Mouse (Mus musculus): Measurements from ENCODE around the gene Cstb.

The Cstb gene

DNA sequence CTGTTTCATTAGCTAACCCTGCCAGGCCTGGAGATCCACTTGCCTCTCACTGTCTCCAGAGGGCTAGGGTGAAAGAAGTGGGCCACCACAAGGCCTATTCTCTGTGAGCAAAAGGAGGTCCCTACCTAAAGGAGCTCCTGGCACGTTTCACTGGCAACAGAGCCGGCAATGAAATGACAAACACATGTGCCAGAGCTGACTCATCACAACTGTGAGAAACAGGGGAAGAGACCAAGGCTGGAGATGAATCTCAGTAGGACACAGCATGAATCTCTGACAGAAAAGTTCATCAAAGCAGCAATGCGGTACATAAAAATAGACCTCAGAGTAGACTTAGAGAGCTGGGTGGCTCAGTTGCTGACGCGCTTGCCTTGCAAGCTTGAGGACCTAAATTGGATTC is 7.6 kb upstream of the Cstb start:
- no peak for DNase-seq (ENCODE audit: low read depth, low spot score)

DNA sequence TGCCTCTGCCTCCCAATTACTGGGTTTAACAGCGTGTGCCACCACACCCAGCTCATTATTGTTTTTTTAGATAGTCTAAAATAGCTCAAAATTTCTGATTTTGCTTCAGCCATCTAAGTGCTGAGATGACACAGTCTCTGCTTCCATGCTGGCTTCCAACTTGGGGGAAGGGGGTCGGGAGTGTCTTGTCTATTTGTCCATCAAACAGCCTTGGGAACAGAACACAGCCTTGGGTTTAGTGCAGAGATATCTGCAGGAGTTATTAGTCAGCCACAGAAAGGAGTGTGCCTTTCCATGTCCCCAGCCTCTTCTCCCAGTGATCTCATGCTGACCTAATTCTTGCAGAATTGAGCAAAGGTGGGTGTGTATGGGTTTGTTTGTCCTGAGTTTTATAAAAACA is 6.7 kb upstream of the Cstb start:
- DNase-seq (ENCODE audit: low read depth, low spot score), result no peak

- no peak for DNase-seq (ENCODE audit: low read depth, low spot score)
Observed at GRCm38 (mm10) chr10:78420929-78421328, 4.5 kb upstream of the Cstb start.

- no peak for DNase-seq (ENCODE audit: low read depth, low spot score)
Observed at GRCm38 (mm10) chr10:78422614-78423013, 2.9 kb upstream of the Cstb start.

DNA sequence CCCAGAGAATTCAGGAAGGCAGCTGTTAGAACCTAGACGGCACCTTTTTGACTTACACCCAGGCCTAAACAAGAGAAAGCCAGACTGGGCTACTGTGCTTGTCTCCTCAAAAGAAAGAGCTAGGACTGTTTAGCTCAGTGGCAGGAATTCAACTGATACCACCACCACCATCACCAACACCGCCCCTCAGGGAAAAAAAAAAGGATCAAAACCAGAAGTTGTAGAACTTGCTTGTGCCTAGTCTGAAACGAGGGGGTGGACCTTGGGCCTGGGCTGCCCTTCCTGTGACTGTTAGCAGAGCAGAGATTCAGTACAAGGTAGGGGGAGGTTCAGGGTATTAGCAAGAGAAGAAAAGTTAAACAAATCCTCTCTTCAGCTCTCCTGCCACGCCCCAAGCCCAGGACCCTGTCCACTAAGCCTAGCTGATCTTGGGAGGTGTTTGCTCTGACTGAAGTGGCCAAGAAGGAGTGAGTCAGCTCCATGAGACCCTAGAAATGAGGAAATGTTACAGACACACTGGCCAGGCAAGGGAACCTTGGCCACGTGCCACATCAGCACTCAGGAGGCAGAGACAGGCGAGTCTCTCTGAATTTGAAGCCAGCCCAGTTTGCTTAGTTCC is 757 bp downstream of the Cstb start:
- DNase-seq (ENCODE audit: low read depth, low spot score), result no peak

- DNase-seq (ENCODE audit: low read depth, low spot score), result no peak
Observed at GRCm38 (mm10) chr10:78428070-78428469, 2.6 kb downstream of the Cstb start.

DNA sequence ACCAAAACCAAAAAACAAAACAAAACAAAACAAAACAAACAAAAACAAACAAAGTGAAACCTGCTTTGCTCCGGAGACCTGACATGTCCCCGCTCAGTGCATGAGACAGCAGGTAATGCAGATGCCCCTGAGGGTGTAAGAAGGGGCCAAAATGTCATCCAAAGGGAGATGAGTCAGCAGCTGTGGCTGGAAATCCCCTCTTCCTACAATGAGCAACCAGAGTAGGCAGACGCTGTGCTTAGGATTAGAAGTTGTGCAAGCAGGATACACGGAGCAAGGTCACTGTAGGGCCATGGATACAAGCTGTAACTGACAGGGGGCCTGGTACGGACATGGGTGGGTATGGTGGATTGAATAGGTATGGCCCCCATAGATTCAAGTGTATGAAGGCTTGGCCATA is 3.7 kb downstream of the Cstb start:
- DNase-seq (ENCODE audit: low read depth, low spot score), result no peak

- no peak for DNase-seq (ENCODE audit: low read depth, low spot score)
Observed at GRCm38 (mm10) chr10:78429776-78430175, 4.3 kb downstream of the Cstb start.

- no peak for DNase-seq (ENCODE audit: low read depth, low spot score)
Observed at GRCm38 (mm10) chr10:78432853-78433252, 7.4 kb downstream of the Cstb start.

- DNase-seq (ENCODE audit: low read depth, low spot score), result no peak
Observed at GRCm38 (mm10) chr10:78438094-78438493, 12.6 kb downstream of the Cstb start.

- DNase-seq (ENCODE audit: low read depth, low spot score), result no peak
Observed at GRCm38 (mm10) chr10:78439550-78439949, 14.1 kb downstream of the Cstb start.

DNA sequence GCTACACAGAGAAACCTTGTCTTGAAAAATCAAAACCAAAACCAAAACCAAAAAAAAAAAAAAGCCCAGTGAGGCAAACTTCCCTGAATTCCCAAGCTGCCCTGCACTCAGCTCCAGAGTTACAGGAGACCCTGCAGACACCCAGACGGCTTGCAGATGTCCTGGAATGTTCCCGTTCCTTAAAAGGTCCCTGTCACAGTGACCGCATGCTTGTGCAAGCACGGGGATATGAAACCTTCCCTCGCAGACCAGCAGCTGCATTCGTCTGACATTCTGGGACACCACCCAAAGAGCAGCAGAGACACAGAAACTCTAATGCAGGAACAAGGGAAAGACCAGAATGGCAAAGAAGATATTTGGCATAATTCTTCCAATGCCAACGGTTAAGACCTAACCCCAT is 14.5 kb downstream of the Cstb start:
- DNase-seq (ENCODE audit: low read depth, low spot score), result no peak

GRCm38 (mm10) chr10:78440812-78441211 is 15.3 kb downstream of the Cstb start:
- no peak for DNase-seq (ENCODE audit: low read depth, low spot score)

- no peak for DNase-seq (ENCODE audit: low read depth, low spot score)
Observed at GRCm38 (mm10) chr10:78441606-78442005, 16.1 kb downstream of the Cstb start.

- DNase-seq (ENCODE audit: low read depth, low spot score), result no peak
Observed at GRCm38 (mm10) chr10:78442292-78442691, 16.8 kb downstream of the Cstb start.

- no peak for DNase-seq (ENCODE audit: low read depth, low spot score)
Observed at GRCm38 (mm10) chr10:78446195-78446594, 20.7 kb downstream of the Cstb start.

- DNase-seq (ENCODE audit: low read depth, low spot score), result no peak
Observed at GRCm38 (mm10) chr10:78447396-78447795, 21.9 kb downstream of the Cstb start.

DNA sequence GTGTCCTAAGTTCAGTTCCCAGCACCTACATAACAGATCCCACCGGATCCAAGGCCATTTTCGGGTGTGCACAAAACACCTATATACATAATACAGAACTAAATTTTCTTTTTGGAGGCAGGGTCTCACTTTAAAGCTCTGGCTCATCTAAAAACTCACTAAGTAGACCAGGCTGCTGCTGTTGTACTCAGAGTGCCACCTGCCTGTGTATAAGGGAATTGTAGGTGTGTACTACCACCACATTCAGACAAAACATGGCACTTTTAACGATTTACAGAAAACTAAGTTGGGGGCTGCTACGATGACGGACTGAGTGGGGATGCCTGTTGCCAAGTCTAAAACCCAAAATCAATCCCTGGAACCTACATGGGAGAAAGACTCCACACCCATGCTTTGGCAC is 25.3 kb downstream of the Cstb start:
- no peak for DNase-seq (ENCODE audit: low read depth, low spot score)

- DNase-seq (ENCODE audit: low read depth, low spot score), result no peak
Observed at GRCm38 (mm10) chr10:78452641-78453040, 27.2 kb downstream of the Cstb start.

GRCm38 (mm10) chr10:78456696-78457095 is 31.2 kb downstream of the Cstb start:
- no peak for DNase-seq (ENCODE audit: low read depth, low spot score)

DNA sequence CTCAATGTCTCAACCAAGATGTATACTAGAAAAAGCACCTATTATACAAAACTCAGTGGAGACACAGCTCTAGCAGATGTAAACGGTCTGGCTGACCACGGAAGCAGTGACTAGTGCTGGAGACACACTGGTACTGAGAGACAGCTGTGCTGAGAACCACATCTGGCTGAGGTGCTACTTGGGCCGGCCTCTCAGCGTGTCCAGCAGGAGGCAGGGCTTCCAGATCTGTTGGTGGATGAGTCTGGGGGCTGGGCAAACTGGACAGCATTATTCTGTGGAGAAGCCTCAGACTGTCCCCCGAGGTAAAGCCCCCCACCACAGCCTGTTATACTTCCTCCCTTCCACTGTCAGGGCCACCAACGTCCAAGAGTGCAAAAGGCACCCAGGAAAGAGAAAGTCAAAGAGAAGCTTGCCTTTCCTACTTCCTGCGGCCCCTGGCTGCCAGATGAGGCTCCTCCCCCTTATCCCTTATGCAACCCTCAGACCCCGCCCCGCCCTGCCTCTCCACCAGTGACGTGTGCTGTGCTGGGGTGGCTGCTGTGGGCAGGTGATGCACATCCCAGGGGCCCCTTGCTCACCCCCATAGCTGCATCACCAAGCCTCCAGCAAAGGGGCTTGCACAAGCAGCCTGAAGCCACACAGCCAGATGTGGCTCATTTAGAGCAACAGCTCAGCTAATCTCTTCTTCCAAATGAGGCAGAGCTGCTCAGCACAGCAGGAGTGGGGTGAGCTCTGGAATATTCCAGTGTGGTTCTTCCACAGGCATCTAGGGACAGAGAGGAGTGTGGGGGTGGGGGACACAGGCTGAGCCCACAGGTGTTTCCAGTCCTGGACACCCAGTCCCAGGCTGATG is 32.3 kb downstream of the Cstb start:
- DNase-seq (ENCODE audit: low read depth, low spot score), result no peak

DNA sequence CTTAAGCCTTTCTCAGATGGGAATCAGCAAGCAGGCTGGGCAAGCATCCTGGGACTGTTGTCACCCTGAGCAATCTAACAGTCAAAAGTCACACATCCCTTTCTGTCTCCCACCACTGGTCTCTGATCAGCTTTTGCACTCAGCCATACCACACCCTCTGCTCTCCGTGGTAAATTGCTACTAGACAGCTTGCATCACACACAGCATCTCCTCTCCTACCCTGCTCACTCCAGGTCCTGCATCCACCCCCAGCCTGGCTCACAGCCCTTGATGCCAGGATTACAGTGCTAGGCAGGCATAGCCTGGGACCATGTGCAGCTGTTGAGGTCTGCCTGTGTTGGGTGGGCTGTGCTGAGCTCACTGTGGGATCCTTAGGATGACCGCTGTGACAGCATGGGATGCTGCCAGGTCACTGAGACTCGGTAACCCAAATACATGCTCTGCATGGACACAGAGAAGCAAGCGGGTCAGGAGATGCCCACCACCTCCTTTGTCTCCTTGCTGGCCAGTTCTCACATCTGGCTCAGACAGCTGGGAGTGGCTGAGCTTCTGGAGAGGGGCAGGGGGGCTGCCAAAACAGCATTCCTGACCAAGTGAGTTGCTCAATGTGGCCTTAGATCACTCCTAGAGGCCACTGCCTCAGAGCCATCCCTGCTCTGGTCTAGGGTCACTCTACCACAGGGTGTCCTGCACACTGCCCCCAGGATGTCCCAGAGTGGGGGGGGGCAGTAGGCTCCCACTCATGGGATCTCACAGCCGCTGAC is 33.1 kb downstream of the Cstb start:
- DNase-seq (ENCODE audit: low read depth, low spot score), result no peak

GRCm38 (mm10) chr10:78460463-78460862 is 35.0 kb downstream of the Cstb start:
- no peak for DNase-seq (ENCODE audit: low read depth, low spot score)
